ENCODE assay signal across 8 mouse cellular contexts in the genomic region with DNA sequence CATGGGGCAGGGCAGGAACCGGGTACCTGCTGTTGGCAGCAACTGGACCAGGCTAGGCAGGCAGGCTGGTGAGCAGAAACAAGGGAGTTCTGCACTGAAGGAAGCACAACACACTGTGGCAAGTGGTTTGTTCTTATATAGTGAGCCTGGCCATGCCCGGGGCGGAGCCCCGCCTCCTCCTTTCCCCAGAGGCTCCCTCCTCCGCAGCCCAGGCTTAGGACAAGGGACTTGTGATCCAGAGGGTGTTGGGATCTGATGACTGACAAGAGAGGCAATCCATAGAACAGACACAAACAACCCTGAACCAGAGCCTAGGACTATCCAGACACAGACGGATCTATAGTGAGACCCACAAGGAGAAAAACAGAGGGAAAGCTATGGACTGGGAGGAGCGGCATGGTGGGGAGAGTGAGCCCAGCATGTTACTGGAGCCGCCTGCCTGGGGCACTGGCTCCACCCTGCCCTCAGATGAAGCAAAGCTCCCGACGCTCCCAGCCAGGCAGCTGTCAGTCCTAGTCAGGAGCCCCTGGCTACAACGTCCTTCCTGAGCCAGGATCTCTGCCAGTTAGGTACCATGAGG. TPM values are rescaled to one million over a fixed set of nuclear protein-coding genes. Genes with fewer than 3 reads are reported as not detected.
DNase-seq lines count a peak whose midpoint lies in the region; TF ChIP-seq lines count a peak whose summit lies in the region.

TSS of gene Carns1 (minus strand) at position 112 of the 580 bp plus-strand sequence.

- peak within 1 kb of the TSS; percentile 16 for H3ac ChIP-seq in myocyte (ENCODE audit: control insufficient read depth, insufficient read length)

- intact Hi-C loops in heart, adult 2 months (cut with DNase I): no loop called here

- H3K4me1 ChIP-seq in cortical plate, adult 2 months (ENCODE audit: control insufficient read depth, insufficient read depth, low read length): no peaks in the 10 kb centered on the region
- peaks cover 7% of the 10 kb centered on the region for H3K4me1 ChIP-seq in heart, adult 2 months (ENCODE audit: control insufficient read depth, insufficient read depth, low read length)
- peaks cover 29% of the 10 kb centered on the region for H3K4me1 ChIP-seq in limb, embryonic 10.5 days

- TF ChIP-seq EP300 in heart, adult 2 months (IDR thresholded peaks at IDR 0.05; ENCODE audit: insufficient read depth, low read depth, low read length): no peak

- no peak for TF ChIP-seq CTCF in cortical plate, adult 2 months (IDR thresholded peaks at IDR 0.05; ENCODE audit: extremely low read depth, insufficient read depth, low read length)
- TF ChIP-seq CTCF in heart, adult 2 months (IDR thresholded peaks at IDR 0.05): no peak

- 0 out of 2 replicates have a peak, but pooled peaks have one; percentile 29 for TF ChIP-seq POLR2A in cortical plate, adult 2 months (IDR thresholded peaks at IDR 0.05; ENCODE audit: extremely low read depth, insufficient read depth, low read length)
- peak; percentile 69 for TF ChIP-seq POLR2A in heart, adult 2 months (IDR thresholded peaks at IDR 0.05; ENCODE audit: insufficient read depth, low read depth, low read length)
- TF ChIP-seq POLR2A in myocyte (IDR thresholded peaks at IDR 0.05; ENCODE audit: insufficient read length, low read depth): peak; percentile 88

- no peaks in the 10 kb centered on the region for H3K36me3 ChIP-seq in heart, adult 2 months (ENCODE audit: control insufficient read depth, insufficient read depth, low read length)
- no peaks in the 10 kb centered on the region for H3K36me3 ChIP-seq in limb, embryonic 10.5 days
- H3K36me3 ChIP-seq in myocyte (ENCODE audit: control insufficient read depth, insufficient read depth): no peaks in the 10 kb centered on the region

- peak within 1 kb of the TSS; percentile 65 for H3K9ac ChIP-seq in heart, adult 2 months (ENCODE audit: low read depth, low read length)

- peak; percentile 67 for DNase-seq in layer of hippocampus, adult 11-12 months (ENCODE audit: low spot score)
- no peak for DNase-seq in layer of hippocampus, postnatal 14 days (ENCODE audit: low spot score in 2 of 2)
- DNase-seq in heart, adult 2 months: peak; percentile 60 to 69
- no peak for DNase-seq in limb, embryonic 10.5 days (ENCODE audit: low spot score)
- DNase-seq in layer of hippocampus, postnatal 10 days (ENCODE audit: low spot score in 2 of 2): no peak
- no peak for DNase-seq in urinary bladder, postnatal 36 days (ENCODE audit: low spot score in 2 of 2)

- H3K4me2 ChIP-seq in myocyte (ENCODE audit: low read depth): peak within 1 kb of the TSS; percentile 98

- no peak within 1 kb of the TSS for H3K4me3 ChIP-seq in cortical plate, adult 2 months (ENCODE audit: insufficient read depth, low read length)
- peak within 1 kb of the TSS; percentile 36 for H3K4me3 ChIP-seq in heart, adult 2 months
- peak within 1 kb of the TSS; percentile 35 for H3K4me3 ChIP-seq in limb, embryonic 10.5 days
- H3K4me3 ChIP-seq in myocyte: peak within 1 kb of the TSS; percentile 27

- peak within 1 kb of the TSS; percentile 60 for H3K27ac ChIP-seq in cortical plate, adult 2 months (ENCODE audit: insufficient read depth, low read length)
- H3K27ac ChIP-seq in heart, adult 2 months: peak within 1 kb of the TSS; percentile 79
- peak within 1 kb of the TSS; percentile 37; the same call in 1 of the 2 replicates for H3K27ac ChIP-seq in limb, embryonic 10.5 days

- 8% methylated on average over 11 of the region's 11 CpGs for WGBS in heart, adult 2 months
- WGBS in limb, embryonic 10.5 days: 4% methylated on average over 11 of the region's 11 CpGs

- H3K27me3 ChIP-seq in heart, adult 2 months (ENCODE audit: control insufficient read depth, insufficient read depth, low read length): no peaks in the 10 kb centered on the region
- peaks cover 15% of the 10 kb centered on the region for H3K27me3 ChIP-seq in limb, embryonic 10.5 days (ENCODE audit: low read depth, poor library complexity, severe bottlenecking)
- no peaks in the 10 kb centered on the region for H3K27me3 ChIP-seq in myocyte (ENCODE audit: control insufficient read depth, insufficient read depth, insufficient read length)

- H3K9me3 ChIP-seq in limb, embryonic 10.5 days (replicated peaks): no peaks in the 10 kb centered on the region

- H3K79me2 ChIP-seq in heart, adult 2 months (replicated peaks; ENCODE audit: control insufficient read depth, insufficient read depth, low read length): no peaks in the 10 kb centered on the region
- no peaks in the 10 kb centered on the region for H3K79me2 ChIP-seq in myocyte (ENCODE audit: control insufficient read depth, insufficient read depth)

TF ChIP-seq in myocyte, 11 proteins besides CTCF, POLR2A, EP300 and RAD21:
- TF ChIP-seq MYOG (IDR thresholded peaks at IDR 0.05; ENCODE audit: control insufficient read depth in 1 of 3, insufficient read depth in 1 of 3, insufficient read length in 2 of 3, low read depth in 2 of 3): peak in 1 of 3 experiments; percentile 83
- TF ChIP-seq POLR2AphosphoS2 (IDR thresholded peaks at IDR 0.05; ENCODE audit: insufficient read length, low read depth): peak; percentile 88
- peak in 2 of 3 experiments; percentile 60 to 86 for TF ChIP-seq MYOD1 (IDR thresholded peaks at IDR 0.05; ENCODE audit: control insufficient read depth in 1 of 3, insufficient read length in 2 of 3, low read depth in 2 of 3)
- no peak for TF ChIP-seq MAX (IDR thresholded peaks at IDR 0.05; ENCODE audit: low read depth)

RNA-seq across cellular contexts. Expression of gene Carns1, which starts in this region (rescaled TPM):
- 1 to 10 TPM; 4.0 to 4.9 TPM for total RNA-seq in layer of hippocampus, postnatal 14 days (2021)
- polyA plus RNA-seq in cortical plate, adult 2 months (2012; rRNA removed): 13.4 and 21.4 TPM in 2 replicates
- total RNA-seq in heart, adult 2 months (2021): 10 to 100 TPM; 24.4 to 27.0 TPM
- polyA plus RNA-seq in heart, adult 2 months (2012; rRNA removed): 78.0 and 79.1 TPM in 2 replicates
- polyA plus RNA-seq in limb, embryonic 10.5 days (2016; fragmentation: Nextera tagmentation; extraction: Ambion mirVana): 3.2 and 3.3 TPM in 2 replicates
- polyA plus RNA-seq in myocyte (2012; fragmentation: generic; extraction: Trizol): 8.2 TPM
- total RNA-seq in layer of hippocampus, postnatal 10 days (2021): 1 to 10 TPM; 3.0 to 3.6 TPM

Comparison
In these comparisons a context has a peak if more than half of its experiments do, and no peak if none do; other contexts are left out.
1. RNA of gene Carns1 (total RNA-seq): 24.4 to 27.0 TPM in heart, adult 2 months; 4.0 to 4.9 TPM in layer of hippocampus, postnatal 14 days and 3.0 to 3.6 TPM in layer of hippocampus, postnatal 10 days; every median in the first group is over 4 times any median in the second.
2. DNase-seq: peak in layer of hippocampus, adult 11-12 months (single experiment) and heart, adult 2 months (2 of 2); none in layer of hippocampus, postnatal 14 days (0 of 2), limb, embryonic 10.5 days (single experiment), layer of hippocampus, postnatal 10 days (0 of 2) and urinary bladder, postnatal 36 days (0 of 2).
3. POLR2A ChIP-seq: peak in every context shown above with its lines; median percentile 88 in myocyte; 69 in heart, adult 2 months; 29 in cortical plate, adult 2 months.
4. Peak in every context shown above with its lines, with median percentiles within 50 percentile points of each other: H3K27ac ChIP-seq.